Mouse (Mus musculus) heart, postnatal 0 days (tissue): Measurements from ENCODE around the gene Rffl. TPM values are rescaled to one million over a fixed set of nuclear protein-coding genes. Genes with fewer than 3 reads are reported as not detected.

ENCODE experiments used
- ATAC-seq: fragments of 200-750 bp; cut with Nextera tagmentation; 2 replicates; pipeline ENCODE4 v1.8.0; 2017; ENCODE audit warnings: low read depth, moderate number of reproducible peaks, moderate library complexity; ENCODE audit not compliant: insufficient read depth
- DNase-seq: peaks from one replicate; pipeline ENCODE4 v3.0.0-alpha.2; 2016; ENCODE audit warnings: low spot score
- H3K27ac ChIP-seq: fragments of 300-500 bp; sonication (generic); 2 replicates; pipeline ENCODE4 v1.5.1; 2014; ENCODE audit warnings: low read depth, mild to moderate bottlenecking
- H3K27me3 ChIP-seq: fragments of 300-500 bp; sonication (generic); 2 replicates; pipeline ENCODE4 v1.6.1; 2014; ENCODE audit warnings: low read length, mixed read lengths; ENCODE audit not compliant: control insufficient read depth, insufficient read depth
- H3K36me3 ChIP-seq: fragments of 300-500 bp; sonication (generic); replicated peaks from 2 replicates; pipeline ENCODE4 v1.6.1; 2014; ENCODE audit warnings: low read length, mixed read lengths; ENCODE audit not compliant: control insufficient read depth, insufficient read depth
- H3K4me1 ChIP-seq: fragments of 300-500 bp; sonication (generic); 2 replicates; pipeline ENCODE4 v1.6.1; 2014; ENCODE audit warnings: antibody characterized with exemption; ENCODE audit not compliant: control insufficient read depth, insufficient read depth
- H3K4me2 ChIP-seq: fragments of 300-500 bp; sonication (generic); 2 replicates; pipeline ENCODE4 v1.6.1; 2014; ENCODE audit warnings: low read depth, mild to moderate bottlenecking, low read length, moderate library complexity
- H3K4me3 ChIP-seq: fragments of 300-500 bp; sonication (generic); 2 replicates; pipeline ENCODE4 v1.5.1; 2014; ENCODE audit warnings: low read depth, low read length
- H3K9ac ChIP-seq: fragments of 300-500 bp; sonication (generic); replicated peaks from 2 replicates; pipeline ENCODE4 v1.6.1; 2014; ENCODE audit warnings: low read depth, low read length, mixed read lengths
- H3K9me3 ChIP-seq: fragments of 300-500 bp; sonication (generic); replicated peaks from 2 replicates; pipeline ENCODE4 v1.6.1; 2016; ENCODE audit warnings: low read length; ENCODE audit not compliant: control insufficient read depth
- CTCF ChIP-seq: IDR thresholded peaks from 2 replicates; pipeline ENCODE4 v1.5.1; 2016; ENCODE audit warnings: antibody characterized with exemption, control low read depth, low read depth
- EP300 ChIP-seq: IDR thresholded peaks from 2 replicates; pipeline ENCODE4 v1.6.1; 2016; ENCODE audit warnings: antibody characterized with exemption, low read depth
- WGBS: fragments of 180-500 bp; shearing (Covaris S2); extraction: QIAGEN DNeasy Blood & Tissue Kit; methylation state at CpG from one replicate; pipeline ENCODE4 v1.1.7; 2014; 5-methylcytosine and 5-hydroxymethylcytosine counted together
- polyA plus RNA-seq: library from polyadenylated mRNA; unstranded; fragments of >200 nt; fragmentation: Nextera tagmentation; extraction: Ambion mirVana; gene quantifications from 2 replicates; pipeline ENCODE4 v1.2.1, GENCODE M21; 2015
- total RNA-seq: library from RNA; depleted of rRNA; stranded (reverse); fragments of >200 nt; gene quantifications from 2 replicates; pipeline ENCODE4 v1.2.3, GENCODE M21; 2014; ENCODE audit warnings: low replicate concordance

Gene Rffl
- total and polyA plus RNA-seq, 2 experiments from 2014 or later: 2.4 to 3.8 TPM

DNA sequence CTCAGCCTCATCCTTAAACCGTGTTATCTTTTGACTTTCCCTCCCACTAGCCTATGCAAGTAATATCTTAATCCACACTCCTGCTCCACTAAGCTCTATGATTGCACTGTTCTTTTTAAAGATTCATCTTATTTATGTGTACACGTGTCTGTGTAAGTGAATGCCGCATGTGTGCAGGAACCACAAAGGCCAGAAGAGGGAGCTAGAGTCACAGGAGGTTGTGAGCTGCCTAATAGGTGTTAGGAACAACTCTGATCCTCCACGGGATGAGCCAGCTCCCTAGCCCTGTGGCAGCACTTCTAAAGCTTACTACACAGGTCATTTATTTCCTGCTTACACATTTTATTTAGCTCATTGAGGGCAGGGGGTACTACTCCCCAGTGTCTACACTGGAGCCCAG, 51.7 kb downstream of the Rffl start:
- Histone ChIP-seq H3K4me3 (no peak overlapping the region), H3K36me3 (peaks cover 5% of the 10 kb centered on the region; the same call in 1 of the 2 replicates), H3K9me3 (no peaks in the 10 kb centered on the region), H3K27ac (no peak overlapping the region), H3K4me2 (no peak overlapping the region), H3K9ac (no peak overlapping the region), H3K4me1 (no peaks in the 10 kb centered on the region), H3K27me3 (no peaks in the 10 kb centered on the region)
- 55% methylated on average over 4 of the region's 4 CpGs for WGBS
- TF ChIP-seq CTCF: peak; percentile 60
- TF ChIP-seq EP300: no peak
- no peak for DNase-seq
- ATAC-seq: no peak

- no peak for ATAC-seq
- WGBS: 38% methylated on average over 5 of the region's 5 CpGs
- Histone ChIP-seq H3K4me2 (no peak overlapping the region), H3K4me1 (no peaks in the 10 kb centered on the region; the same call in 1 of the 2 replicates), H3K27ac (no peak overlapping the region), H3K9me3 (no peaks in the 10 kb centered on the region), H3K36me3 (peaks cover 6% of the 10 kb centered on the region), H3K4me3 (no peak overlapping the region), H3K27me3 (no peaks in the 10 kb centered on the region), H3K9ac (no peak overlapping the region)
- peak; percentile 31 for DNase-seq
- TF ChIP-seq EP300: no peak
- TF ChIP-seq CTCF: no peak
These were observed 62.5 kb downstream of the Rffl start for GRCm38 (mm10) chr11:82808485-82808884.

- H3K4me3 ChIP-seq: no peak overlapping the region
- DNase-seq (no peak), ATAC-seq (no peak)
- no peak overlapping the region for H3K9ac ChIP-seq
- peaks cover 18% of the 10 kb centered on the region for H3K36me3 ChIP-seq
- 72% methylated on average over 3 of the region's 3 CpGs for WGBS
- no peak for TF ChIP-seq EP300
- no peak for TF ChIP-seq CTCF
- no peaks in the 10 kb centered on the region; the same call in 1 of the 2 replicates for H3K4me1 ChIP-seq
- no peak overlapping the region for H3K27ac ChIP-seq
- no peak overlapping the region for H3K4me2 ChIP-seq
- H3K9me3 ChIP-seq: no peaks in the 10 kb centered on the region
- no peaks in the 10 kb centered on the region for H3K27me3 ChIP-seq
These were observed 63.6 kb downstream of the Rffl start for GRCm38 (mm10) chr11:82807370-82807769.

DNA sequence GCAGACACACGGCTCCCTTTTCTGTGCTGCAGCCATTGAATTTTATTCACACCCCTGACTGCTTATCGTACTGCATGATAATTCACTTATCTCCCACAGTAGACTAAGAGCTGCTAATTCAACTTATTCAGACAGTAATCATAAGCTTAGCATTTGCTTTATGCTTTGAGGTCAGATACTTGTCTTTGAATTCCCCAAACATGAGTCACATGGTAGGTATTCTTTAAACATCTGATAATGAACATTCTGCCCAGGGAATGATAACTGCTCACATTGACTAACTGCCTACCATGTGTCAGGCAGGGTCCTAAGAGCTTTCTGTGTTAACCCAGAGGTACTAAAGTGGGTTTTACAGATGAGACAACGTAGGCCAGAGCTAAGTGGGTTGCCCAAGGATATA, 64.4 kb downstream of the Rffl start:
- no peak for TF ChIP-seq EP300
- TF ChIP-seq CTCF: no peak

GRCm38 (mm10) chr11:82783453-82783852, 87.6 kb downstream of the Rffl start:
- H3K9ac ChIP-seq: no peak overlapping the region
- peaks cover 49% of the 10 kb centered on the region for H3K36me3 ChIP-seq
- H3K27ac ChIP-seq: no peak overlapping the region
- H3K4me1 ChIP-seq: peaks cover 12% of the 10 kb centered on the region; the same call in 1 of the 2 replicates
- no peaks in the 10 kb centered on the region for H3K9me3 ChIP-seq
- TF ChIP-seq EP300 (no peak), CTCF (no peak)
- no peaks in the 10 kb centered on the region for H3K27me3 ChIP-seq
- H3K4me3 ChIP-seq: no peak overlapping the region
- WGBS: 91% methylated on average over 11 of the region's 11 CpGs
- ATAC-seq: no peak
- no peak overlapping the region for H3K4me2 ChIP-seq
- no peak for DNase-seq

More for the DNA sequence above, 64.4 kb downstream of the Rffl start:
- H3K4me3 ChIP-seq: no peak overlapping the region
- 43% methylated on average over 3 of the region's 3 CpGs for WGBS
- DNase-seq: no peak
- H3K36me3 ChIP-seq: peaks cover 22% of the 10 kb centered on the region
- H3K27ac ChIP-seq: no peak overlapping the region
- H3K4me2 ChIP-seq: no peak overlapping the region
- no peak for ATAC-seq
- no peaks in the 10 kb centered on the region; the same call in 1 of the 2 replicates for H3K4me1 ChIP-seq
- no peaks in the 10 kb centered on the region for H3K9me3 ChIP-seq
- H3K9ac ChIP-seq: no peak overlapping the region
- no peaks in the 10 kb centered on the region for H3K27me3 ChIP-seq

- H3K4me2 ChIP-seq: peak overlapping the region; percentile 77
- peak overlapping the region; percentile 90 for H3K27ac ChIP-seq
- H3K4me3 ChIP-seq: peak overlapping the region; percentile 88
- TF ChIP-seq CTCF: no peak
- no peak for TF ChIP-seq EP300
- H3K9ac ChIP-seq: peak overlapping the region; percentile 93
- WGBS: 30% methylated on average over 6 of the region's 6 CpGs
- no peaks in the 10 kb centered on the region for H3K9me3 ChIP-seq
- no peaks in the 10 kb centered on the region for H3K27me3 ChIP-seq
- H3K4me1 ChIP-seq: peaks cover 12% of the 10 kb centered on the region; the same call in 1 of the 2 replicates
- ATAC-seq (no peak), DNase-seq (no peak)
- peaks cover 37% of the 10 kb centered on the region for H3K36me3 ChIP-seq
These were observed 88.8 kb downstream of the Rffl start for GRCm38 (mm10) chr11:82782197-82782596.
